Mouse (Mus musculus): ENCODE measurements at regions not wholly inside any gene's neighbourhood (a gene's known extent, or its start where the extent isn't known, plus 50 kb on each side); places are given as distances from the start of the nearest gene placed in this dataset.

DNA sequence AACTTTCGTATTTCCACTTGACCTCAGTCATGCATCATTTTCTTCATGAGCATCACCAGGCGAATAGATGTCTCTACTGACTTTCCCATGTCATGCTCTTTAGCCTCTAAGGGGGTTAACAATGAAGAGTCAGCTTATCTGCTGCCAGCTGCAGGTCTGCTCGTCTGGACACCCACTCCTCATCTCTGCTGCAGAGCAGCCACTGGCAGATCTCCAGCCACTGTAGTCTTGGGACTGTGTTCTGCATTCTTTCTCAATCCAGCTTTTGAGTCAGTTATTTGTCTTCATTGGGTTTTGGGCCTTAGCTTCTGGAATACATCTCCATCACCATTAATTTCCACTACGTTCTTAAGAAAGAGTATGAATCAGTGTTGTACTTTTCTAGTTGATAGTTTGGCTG, 280.0 kb downstream of the Gm5447 start:
- no peak for DNase-seq (ENCODE audit: low read depth)
- TF ChIP-seq POLR2A (IDR thresholded peaks at IDR 0.05; ENCODE audit: borderline replicate concordance, extremely low read depth, insufficient read depth, insufficient read length, poor library complexity, severe bottlenecking) (no peak), CTCF (IDR thresholded peaks at IDR 0.05; ENCODE audit: borderline replicate concordance, extremely low read depth, insufficient read depth, insufficient read length) (no peak)

GRCm38 (mm10) chr13:31254744-31255143, 280.7 kb downstream of the Gm5447 start:
- no peak for DNase-seq (ENCODE audit: low read depth)
- TF ChIP-seq CTCF (IDR thresholded peaks at IDR 0.05; ENCODE audit: borderline replicate concordance, extremely low read depth, insufficient read depth, insufficient read length) = no peak
- no peak for TF ChIP-seq POLR2A (IDR thresholded peaks at IDR 0.05; ENCODE audit: borderline replicate concordance, extremely low read depth, insufficient read depth, insufficient read length, poor library complexity, severe bottlenecking)

DNA sequence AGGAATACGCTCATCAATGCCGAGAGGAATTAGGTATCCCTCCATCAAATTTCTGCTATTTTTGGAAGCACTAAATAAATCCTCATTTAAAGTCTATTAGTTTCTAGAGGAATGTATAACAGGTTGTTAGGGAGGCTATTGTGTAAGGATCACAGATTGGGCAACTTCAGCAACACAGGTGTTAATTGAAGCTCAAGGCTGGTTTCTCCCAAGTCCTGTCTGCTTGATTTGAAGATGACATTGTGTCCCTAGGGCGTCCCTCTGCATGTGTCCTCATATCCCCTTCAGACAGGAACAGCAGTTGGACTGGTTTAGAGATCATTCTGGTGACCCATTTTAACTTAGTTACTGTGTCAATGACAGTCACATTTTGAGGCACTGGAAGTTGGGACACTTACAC, 281.5 kb downstream of the Gm5447 start:
- no peak for TF ChIP-seq CTCF (IDR thresholded peaks at IDR 0.05; ENCODE audit: borderline replicate concordance, extremely low read depth, insufficient read depth, insufficient read length)
- no peak for DNase-seq (ENCODE audit: low read depth)

DNA sequence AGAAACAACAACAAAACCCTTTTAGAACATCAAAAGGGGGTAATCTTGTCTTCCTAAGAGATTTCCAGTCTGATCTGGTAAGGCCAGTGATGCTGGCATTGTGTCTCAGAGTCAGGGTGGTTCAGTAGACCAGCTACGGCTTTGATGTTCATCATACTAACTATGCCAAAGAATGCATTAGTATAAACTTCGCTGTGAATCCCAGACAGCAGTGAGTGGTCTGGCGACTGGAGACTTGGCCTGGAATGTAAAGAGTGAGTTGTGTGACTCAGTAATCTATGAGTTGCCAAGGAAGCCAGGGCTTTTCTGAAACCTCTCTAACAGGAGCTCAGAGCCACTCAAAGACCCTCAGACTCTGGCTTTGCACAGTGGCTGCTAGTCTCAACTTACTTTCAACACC, 288.1 kb upstream of the Foxq1 start:
- TF ChIP-seq POLR2A (IDR thresholded peaks at IDR 0.05; ENCODE audit: borderline replicate concordance, extremely low read depth, insufficient read depth, insufficient read length, poor library complexity, severe bottlenecking) = no peak
- no peak for TF ChIP-seq CTCF (IDR thresholded peaks at IDR 0.05; ENCODE audit: borderline replicate concordance, extremely low read depth, insufficient read depth, insufficient read length)
- DNase-seq (ENCODE audit: low read depth) = no peak

DNA sequence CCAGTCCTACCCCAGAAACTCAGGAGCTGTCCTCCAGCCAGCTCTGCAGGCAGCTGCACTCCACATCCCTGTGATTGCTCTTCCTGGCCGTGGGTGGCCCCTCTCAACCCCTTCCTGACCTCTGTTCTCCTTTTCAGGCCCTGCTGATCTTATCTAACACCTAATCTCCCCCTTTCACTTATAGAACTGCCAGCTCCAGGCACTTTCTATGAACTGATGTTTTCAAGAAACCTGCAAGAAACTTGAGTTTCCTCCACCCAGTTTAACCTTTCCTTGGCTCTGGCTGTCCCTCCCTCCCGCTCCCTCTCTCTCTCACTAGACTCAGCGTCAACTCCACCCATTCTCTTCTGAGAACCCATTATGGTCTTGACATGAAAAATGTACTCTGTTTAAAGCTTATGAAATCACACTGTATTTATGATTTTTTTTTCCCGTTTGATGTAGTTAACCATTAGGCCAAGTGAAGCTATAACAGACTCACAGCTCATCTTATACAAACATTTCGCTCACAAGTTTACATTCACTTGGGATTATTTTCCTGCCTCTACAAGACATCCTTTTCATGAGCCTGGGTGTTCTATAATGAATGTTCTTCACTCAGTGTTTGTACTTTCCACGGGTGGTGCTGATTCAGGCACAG, 279.8 kb upstream of the Foxq1 start:
- no peak for DNase-seq (ENCODE audit: low read depth)
- TF ChIP-seq CTCF (IDR thresholded peaks at IDR 0.05; ENCODE audit: borderline replicate concordance, extremely low read depth, insufficient read depth, insufficient read length) (no peak), POLR2A (IDR thresholded peaks at IDR 0.05; ENCODE audit: borderline replicate concordance, extremely low read depth, insufficient read depth, insufficient read length, poor library complexity, severe bottlenecking) (no peak)

DNA sequence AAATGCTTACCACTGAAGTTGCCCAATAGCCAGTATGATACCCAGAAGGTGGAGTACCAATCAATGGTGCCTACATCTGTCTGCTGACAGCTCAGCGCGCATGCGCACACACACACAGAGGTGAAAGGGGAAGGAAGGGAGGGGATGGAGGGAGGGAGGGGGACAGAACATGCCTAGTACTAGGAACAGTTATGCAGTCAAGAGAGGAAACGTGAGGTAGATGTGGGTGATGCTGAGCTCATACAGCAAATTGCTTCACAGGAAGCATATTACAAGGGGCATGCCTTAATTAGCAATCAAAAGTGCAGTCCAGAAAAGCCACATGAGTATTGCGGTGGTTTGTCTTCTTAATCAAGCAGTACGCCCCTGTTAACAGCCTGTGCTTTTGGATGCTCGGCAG, 265.3 kb upstream of the Foxq1 start:
- DNase-seq (ENCODE audit: low read depth) = no peak
- TF ChIP-seq POLR2A (IDR thresholded peaks at IDR 0.05; ENCODE audit: borderline replicate concordance, extremely low read depth, insufficient read depth, insufficient read length, poor library complexity, severe bottlenecking) (no peak), CTCF (IDR thresholded peaks at IDR 0.05; ENCODE audit: borderline replicate concordance, extremely low read depth, insufficient read depth, insufficient read length) (no peak)

GRCm38 (mm10) chr13:31292584-31293387, 263.1 kb upstream of the Foxq1 start:
- DNase-seq (ENCODE audit: low read depth) = no peak
- TF ChIP-seq POLR2A (IDR thresholded peaks at IDR 0.05; ENCODE audit: borderline replicate concordance, extremely low read depth, insufficient read depth, insufficient read length, poor library complexity, severe bottlenecking) (no peak), CTCF (IDR thresholded peaks at IDR 0.05; ENCODE audit: borderline replicate concordance, extremely low read depth, insufficient read depth, insufficient read length) (no peak)

DNA sequence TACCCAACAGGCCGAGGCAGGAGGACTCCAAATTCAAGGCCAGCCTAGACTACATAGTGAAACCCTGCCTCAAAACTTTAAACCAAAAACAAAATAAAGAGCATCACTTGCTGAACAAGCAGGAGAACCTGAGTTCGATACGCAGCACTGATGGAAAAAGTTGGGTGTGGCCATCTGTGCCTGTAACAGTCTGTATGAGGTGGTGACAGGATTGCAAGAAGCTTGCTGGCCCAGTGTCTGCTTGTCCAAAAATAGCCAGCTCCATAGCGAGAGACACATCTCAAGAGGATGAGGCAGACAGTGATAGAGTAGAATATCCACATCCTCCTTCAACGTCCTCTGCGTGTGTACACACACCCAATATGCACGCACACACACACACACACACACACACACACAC, 261.9 kb upstream of the Foxq1 start:
- TF ChIP-seq POLR2A (IDR thresholded peaks at IDR 0.05; ENCODE audit: borderline replicate concordance, extremely low read depth, insufficient read depth, insufficient read length, poor library complexity, severe bottlenecking) = no peak
- TF ChIP-seq CTCF (IDR thresholded peaks at IDR 0.05; ENCODE audit: borderline replicate concordance, extremely low read depth, insufficient read depth, insufficient read length) = no peak
- DNase-seq (ENCODE audit: low read depth) = no peak

GRCm38 (mm10) chr13:31303194-31303593, 252.7 kb upstream of the Foxq1 start:
- TF ChIP-seq POLR2A (IDR thresholded peaks at IDR 0.05; ENCODE audit: borderline replicate concordance, extremely low read depth, insufficient read depth, insufficient read length, poor library complexity, severe bottlenecking) (no peak), CTCF (IDR thresholded peaks at IDR 0.05; ENCODE audit: borderline replicate concordance, extremely low read depth, insufficient read depth, insufficient read length) (no peak)
- DNase-seq (ENCODE audit: low read depth) = no peak

GRCm38 (mm10) chr13:31304286-31304865, 251.6 kb upstream of the Foxq1 start:
- no peak for DNase-seq (ENCODE audit: low read depth)
- TF ChIP-seq CTCF (IDR thresholded peaks at IDR 0.05; ENCODE audit: borderline replicate concordance, extremely low read depth, insufficient read depth, insufficient read length) (no peak), POLR2A (IDR thresholded peaks at IDR 0.05; ENCODE audit: borderline replicate concordance, extremely low read depth, insufficient read depth, insufficient read length, poor library complexity, severe bottlenecking) (no peak)

DNA sequence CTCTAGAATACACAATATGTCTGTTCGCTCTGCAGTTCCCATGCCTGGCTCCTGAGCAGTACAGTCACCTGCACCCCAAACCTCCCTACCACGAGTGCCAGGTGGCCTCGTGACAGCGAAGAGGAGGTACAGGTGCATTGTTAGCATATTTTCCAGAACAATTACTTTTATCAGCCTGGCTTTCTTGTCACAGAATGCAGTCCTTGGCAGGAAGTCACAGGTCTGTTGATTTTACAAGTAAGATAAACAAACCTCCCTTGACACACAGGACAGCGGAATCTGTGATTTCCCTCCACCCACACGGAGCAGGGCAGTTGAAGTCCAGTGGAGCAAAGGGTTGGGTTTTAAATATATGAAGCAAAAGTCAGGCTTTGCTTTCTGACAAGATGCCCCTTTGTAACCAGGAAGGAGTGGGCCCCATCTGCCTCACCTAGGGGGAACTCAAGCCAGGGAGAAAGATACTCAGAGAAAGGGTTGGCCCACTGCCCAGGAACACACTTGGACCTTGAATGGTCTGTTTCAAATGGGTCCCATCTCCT, 246.8 kb upstream of the Foxq1 start:
- no peak for TF ChIP-seq POLR2A (IDR thresholded peaks at IDR 0.05; ENCODE audit: borderline replicate concordance, extremely low read depth, insufficient read depth, insufficient read length, poor library complexity, severe bottlenecking)
- TF ChIP-seq CTCF (IDR thresholded peaks at IDR 0.05; ENCODE audit: borderline replicate concordance, extremely low read depth, insufficient read depth, insufficient read length) = no peak
- DNase-seq (ENCODE audit: low read depth) = peak; percentile 8

All from brain, embryonic 14.5 days (tissue).